Mouse (Mus musculus) gastrocnemius, postnatal 4 days (tissue): Measurements from ENCODE around the gene Cct3. TPM values are rescaled to one million over a fixed set of nuclear protein-coding genes. Genes with fewer than 3 reads are reported as not detected.
"Not testable (repeated sequence)": the region's sequence is repeated elsewhere in the genome, so short reads cannot be mapped to it uniquely, and the experiment has no call there.

ENCODE experiments used
- DNase-seq, 2 experiments: peaks; one replicate each; pipeline ENCODE4 v3.0.0; 2021 to 2022; ENCODE audit warnings: low spot score in 2 of 2, mixed read lengths in 2 of 2
- total RNA-seq, 2 experiments: library from RNA; stranded (reverse); gene quantifications; 2 replicates each; pipeline ENCODE4 v1.2.3; 2021

Gene Cct3
- total RNA-seq, 2 experiments from 2014 or later: 231 to 248 TPM

DNA sequence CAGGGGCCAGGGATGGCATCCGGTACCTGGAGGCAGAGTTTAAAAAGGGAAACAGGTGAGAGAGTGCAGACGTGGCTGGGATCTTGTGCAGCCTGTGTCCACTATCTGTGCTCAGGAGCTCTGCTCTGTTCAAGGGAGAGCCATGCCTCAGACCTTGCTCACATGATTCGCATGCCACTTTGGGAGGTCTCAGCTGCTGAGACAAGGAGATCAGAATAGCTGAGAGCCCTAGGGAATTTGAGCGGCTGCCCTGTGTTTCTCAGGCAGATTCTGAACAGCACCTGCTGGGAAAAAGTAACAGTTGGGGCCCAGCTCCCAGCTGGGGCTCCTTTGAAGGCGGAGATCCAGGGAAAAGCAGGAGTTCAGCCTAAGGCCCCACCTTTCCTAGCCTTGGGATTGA lies 62.7 kb downstream of the Cct3 start:
- no peak for DNase-seq

DNA sequence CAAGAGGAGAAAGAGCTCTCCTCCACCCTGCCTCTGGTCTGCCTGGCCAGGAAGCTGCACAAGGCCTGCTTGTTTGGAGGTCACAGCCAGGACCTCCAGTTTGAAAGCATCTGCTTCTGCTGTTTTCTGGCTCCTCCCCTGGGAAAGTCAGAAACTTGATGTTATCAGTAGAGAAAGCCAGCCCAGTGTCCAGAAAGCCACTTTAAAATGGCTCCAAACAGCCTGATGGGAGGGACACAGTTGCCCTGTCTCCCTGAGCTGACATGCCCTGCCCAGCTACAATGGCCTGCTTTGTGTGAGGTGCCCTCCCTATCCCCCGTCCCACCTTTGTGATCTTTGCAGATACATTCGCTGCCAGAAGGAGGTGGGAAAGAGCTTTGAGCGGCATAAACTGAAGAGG lies 63.1 kb downstream of the Cct3 start:
- DNase-seq: no peak

DNA sequence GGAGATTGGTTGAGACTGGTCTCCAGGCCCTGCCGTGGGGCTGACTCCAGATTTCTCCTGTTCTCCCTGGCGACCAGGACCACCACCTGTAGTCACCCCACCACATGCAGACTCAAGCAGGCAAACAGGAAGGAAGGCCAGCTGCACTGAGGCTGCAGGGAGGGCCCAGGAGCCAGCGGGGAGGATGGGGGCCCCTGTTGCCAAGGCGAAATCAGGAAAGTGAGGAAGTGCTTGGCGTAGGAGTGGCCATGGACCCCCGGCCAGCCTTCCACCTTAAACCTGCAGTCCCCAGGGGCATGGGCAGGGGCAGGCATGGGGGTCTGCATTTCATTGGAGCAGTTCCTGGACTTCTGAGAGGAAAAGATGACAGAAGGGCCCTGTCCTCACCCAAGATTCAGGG lies 64.2 kb downstream of the Cct3 start:
- no peak for DNase-seq

DNA sequence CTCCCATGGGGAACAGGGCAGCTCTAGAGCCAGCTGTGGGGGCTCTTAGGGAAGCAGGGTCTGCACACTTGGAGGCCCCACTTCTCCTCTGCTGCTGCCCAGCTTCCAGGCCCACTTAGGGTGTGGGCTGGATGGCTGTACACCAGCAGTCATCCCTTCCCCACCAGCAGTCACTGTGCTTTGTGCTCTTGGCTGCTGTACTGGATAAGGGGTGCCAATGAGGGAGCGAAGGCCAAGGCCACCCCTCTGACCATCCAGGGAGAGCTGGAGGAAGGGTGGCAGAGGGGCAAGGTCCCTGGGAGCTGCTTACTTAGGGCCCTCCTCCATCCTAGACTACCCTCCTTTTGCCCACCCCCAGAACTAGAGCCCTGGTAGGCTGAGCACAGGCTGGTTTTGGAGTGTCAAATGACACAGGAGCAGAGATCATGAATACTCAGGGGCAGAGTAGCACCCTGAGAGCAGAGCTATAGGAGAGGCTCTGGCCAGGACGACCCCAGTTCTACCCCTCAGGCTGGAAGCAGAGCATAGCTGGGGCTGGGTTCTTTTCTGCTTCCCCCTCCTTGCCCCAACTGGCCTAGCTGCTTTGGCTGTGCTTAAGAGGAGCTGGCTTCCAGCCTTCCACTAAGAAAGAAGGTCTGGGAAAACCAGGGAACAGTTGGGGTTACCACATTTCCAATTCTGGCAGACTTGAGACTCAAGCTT lies 64.8 kb downstream of the Cct3 start:
- no peak for DNase-seq

DNA sequence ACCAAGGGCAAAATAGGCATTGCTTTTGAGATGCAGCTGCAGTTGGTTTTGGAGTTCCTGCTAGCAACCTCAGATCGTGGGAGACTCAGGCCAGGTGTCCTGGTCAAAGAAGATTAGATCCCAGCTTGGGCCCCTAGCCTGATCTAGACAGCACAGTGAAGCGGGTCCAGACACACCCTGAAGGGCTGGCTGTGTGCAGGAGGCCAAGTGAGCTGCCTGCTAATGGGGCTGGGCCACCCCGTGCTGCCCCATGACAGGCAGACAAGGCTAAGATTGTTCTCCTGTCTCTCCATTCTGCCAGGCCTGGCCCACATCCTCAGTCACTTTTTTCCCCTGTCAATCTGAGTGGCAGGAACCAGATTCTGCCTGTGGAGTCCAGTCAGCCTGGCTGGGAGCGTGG lies 66.8 kb downstream of the Cct3 start:
- DNase-seq: no peak

DNA sequence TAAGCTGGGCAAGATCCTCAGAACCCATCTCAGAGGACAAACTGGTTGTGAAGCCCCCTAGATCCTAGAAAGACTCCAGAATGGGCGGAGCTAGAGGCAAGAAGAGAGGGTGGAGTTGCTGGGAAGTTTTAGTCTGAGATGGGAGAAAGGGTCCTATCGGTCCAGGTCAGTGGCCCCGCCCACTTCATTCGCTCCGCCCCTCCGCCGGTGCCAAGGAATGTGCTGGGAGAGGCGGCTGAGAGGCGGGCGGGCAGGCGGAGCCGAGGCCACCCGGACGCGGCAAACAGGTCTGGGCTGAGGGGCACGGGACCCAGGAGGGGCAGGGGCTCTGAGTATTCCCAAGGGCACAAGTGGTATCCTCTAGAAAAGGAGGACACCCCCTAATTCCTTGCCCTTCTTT lies 67.4 kb downstream of the Cct3 start, which contains the start of gene Paqr6:
Paqr6 (plus strand) TSS at position 248 of the 400 bp plus-strand sequence.
- peak; percentile 52 to 70 for DNase-seq

DNA sequence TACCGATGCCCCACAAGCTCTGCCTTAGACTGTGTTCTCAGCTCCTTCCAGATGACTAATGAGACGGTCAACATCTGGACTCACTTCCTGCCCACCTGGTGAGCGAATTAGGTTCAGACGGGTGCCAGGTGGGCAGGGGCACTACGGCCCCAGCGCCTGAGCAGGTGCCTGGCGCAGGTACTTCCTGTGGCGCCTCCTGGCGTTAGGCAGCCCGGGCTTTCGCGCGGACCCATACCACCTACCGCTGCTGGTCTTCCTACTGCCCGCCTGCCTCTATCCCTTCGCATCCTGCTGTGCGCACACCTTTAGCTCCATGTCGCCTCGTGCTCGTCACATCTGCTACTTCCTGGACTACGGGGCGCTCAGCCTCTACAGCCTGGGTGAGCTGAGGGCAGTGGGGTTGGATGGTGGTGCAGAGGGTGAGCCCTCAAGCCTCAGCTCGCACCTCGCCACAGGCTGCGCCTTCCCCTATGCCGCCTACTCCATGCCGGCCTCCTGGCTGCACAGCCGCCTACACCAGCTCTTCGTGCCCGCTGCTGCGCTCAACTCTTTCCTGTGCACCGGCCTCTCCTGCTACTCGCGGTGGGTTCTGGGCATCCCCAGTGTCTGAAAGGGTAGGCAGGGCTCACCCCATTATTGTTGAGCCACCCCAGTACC lies 68.9 kb downstream of the Cct3 start:
- no peak for DNase-seq

DNA sequence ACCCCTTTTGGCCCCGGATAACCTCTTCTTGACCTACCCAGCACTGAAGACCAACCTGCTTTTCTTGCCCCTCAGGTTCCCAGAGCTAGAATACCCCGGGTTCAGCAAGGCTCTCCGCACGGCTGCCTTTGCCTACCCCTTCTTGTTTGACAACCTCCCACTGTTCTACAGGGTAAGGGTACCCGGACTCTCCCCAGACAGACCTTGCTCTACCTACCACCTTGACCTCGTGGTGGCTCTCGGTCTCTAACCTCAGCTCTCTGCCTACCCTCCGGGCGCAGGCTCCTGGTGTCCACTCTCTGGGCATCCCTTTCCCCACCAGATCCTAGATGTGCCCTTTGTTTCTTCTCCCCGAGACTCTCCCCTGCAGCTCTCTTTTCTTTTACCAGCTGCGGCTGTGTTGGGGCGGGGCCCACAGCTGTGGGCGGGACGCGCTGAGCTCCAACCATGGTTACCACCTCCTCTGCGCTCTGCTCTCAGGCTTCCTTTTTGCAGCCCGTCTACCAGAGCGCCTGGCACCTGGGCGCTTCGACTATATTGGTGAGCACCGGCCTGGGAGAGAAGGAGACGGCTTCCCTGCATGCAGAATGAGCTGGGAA lies 70.0 kb downstream of the Cct3 start:
- not testable (repeated sequence) for DNase-seq

DNA sequence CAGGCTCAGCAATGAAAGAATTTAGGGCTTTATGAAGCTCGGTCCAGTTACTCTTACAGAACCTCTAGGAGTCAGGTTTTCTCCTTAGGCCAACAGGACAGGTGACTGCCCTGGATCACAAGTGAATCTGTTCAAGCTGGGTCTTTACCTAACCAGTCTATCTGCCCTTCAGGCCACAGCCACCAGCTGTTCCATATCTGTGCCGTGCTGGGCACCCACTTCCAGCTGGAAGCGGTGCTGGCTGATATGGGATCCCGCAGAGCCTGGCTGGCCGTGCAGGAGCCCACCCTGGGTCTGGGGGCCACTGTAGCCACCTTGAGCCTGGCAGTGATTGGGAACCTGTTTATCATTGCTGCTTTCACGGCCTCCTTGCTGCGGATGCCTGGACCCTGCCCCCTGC lies 70.6 kb downstream of the Cct3 start:
- not testable (repeated sequence) for DNase-seq

DNA sequence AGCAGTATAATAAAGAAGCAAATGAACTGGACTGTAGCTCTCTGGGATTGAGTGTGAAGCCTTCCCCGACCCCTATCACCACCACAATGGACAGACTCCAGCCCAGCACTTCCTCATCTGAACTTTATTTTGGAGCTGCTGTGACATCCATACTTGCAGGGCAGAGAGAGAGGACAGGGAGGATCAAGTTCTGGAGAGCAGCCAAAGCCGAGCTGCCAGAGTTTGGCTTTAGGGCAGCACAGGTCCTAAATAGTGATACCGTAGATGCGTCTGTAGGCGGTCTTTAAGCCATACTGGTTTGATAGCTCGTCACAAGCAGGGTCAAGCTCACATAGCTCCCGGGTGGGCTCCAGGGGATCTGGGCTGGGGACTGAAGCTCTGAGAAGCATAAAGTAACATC lies 71.6 kb downstream of the Cct3 start:
- DNase-seq: not testable (repeated sequence)

Other genes starting within 250 kb of the Cct3 start
- 10 to 100 TPM; 64.9 to 73.1 TPM for gene Naxe, start 238.6 kb upstream of the Cct3 start, total RNA-seq
- gene Ttc24, start 218.8 kb upstream of the Cct3 start, total RNA-seq: not detected
- 10 to 100 TPM; 14.8 to 16.8 TPM for gene Iqgap3, start 215.1 kb upstream of the Cct3 start, total RNA-seq
- gene Mef2d, start 154.7 kb upstream of the Cct3 start, total RNA-seq: 100 to 1,000 TPM; 160 to 174 TPM
- under 1 TPM in 1 of 2 experiments, not detected in 1; 0.16 TPM for gene Rhbg, start 42.4 kb upstream of the Cct3 start, total RNA-seq
- under 1 TPM; 0.26 to 0.59 TPM for gene Gm38392, start 9.9 kb upstream of the Cct3 start, total RNA-seq
- 10 to 100 TPM; 10.9 to 12.5 TPM for gene Tsacc, start 117 bp upstream of the Cct3 start, total RNA-seq
- gene Glmp, start 27.9 kb downstream of the Cct3 start, total RNA-seq: 10 to 100 TPM; 64.8 to 76.3 TPM
- gene Tmem79, start 39.0 kb downstream of the Cct3 start, total RNA-seq: 1 to 10 TPM; 2.2 to 2.3 TPM
- gene Smg5, start 39.1 kb downstream of the Cct3 start, total RNA-seq: 10 to 100 TPM; 46.1 to 46.4 TPM
- gene Paqr6, start 67.5 kb downstream of the Cct3 start, total RNA-seq: 1 to 10 TPM; 1.6 to 1.8 TPM
- under 1 TPM in 1 of 2 experiments, not detected in 1; 0.27 TPM for gene Bglap3, start 75.6 kb downstream of the Cct3 start, total RNA-seq
- not detected for gene Bglap2, start 81.6 kb downstream of the Cct3 start, total RNA-seq
- 1 to 10 TPM in 1 of 2 experiments, not detected in 1; 1.4 TPM for gene Bglap, start 87.3 kb downstream of the Cct3 start, total RNA-seq
- 10 to 100 TPM; 52.2 to 59.1 TPM for gene Pmf1, start 113.2 kb downstream of the Cct3 start, total RNA-seq
- 10 to 100 TPM; 12.1 to 13.3 TPM for gene Slc25a44, start 128.0 kb downstream of the Cct3 start, total RNA-seq
- 1 to 10 TPM; 3.0 to 4.4 TPM for gene Sema4a, start 164.1 kb downstream of the Cct3 start, total RNA-seq
- gene Lmna, start 212.8 kb downstream of the Cct3 start, total RNA-seq: 100 to 1,000 TPM; 355 to 365 TPM
- 10 to 100 TPM; 12.9 to 13.1 TPM for gene Mex3a, start 235.3 kb downstream of the Cct3 start, total RNA-seq